8 mouse cellular contexts compared by ENCODE assay signal in genomic region chr8:79562071-79562581, GRCm38 (mm10).
A peak's percentile ranks its signal among the peaks of the same experiment; 100 is the strongest.
DNase-seq lines count a peak whose midpoint lies in the region; ATAC-seq and TF ChIP-seq lines count a peak whose summit lies in the region.

No protein-coding gene starts in this region.

- no peaks in the 10 kb centered on the region for H3K4me1 ChIP-seq in hindbrain, postnatal 0 days (ENCODE audit: insufficient read depth, low read length)
- H3K4me1 ChIP-seq in neural tube, embryonic 13.5 days (replicated peaks) = peaks cover 9% of the 10 kb centered on the region; the same call in 1 of the 2 replicates

- no peaks in the 10 kb centered on the region for H3K27me3 ChIP-seq in hindbrain, postnatal 0 days (ENCODE audit: insufficient read depth, low read length)
- H3K27me3 ChIP-seq in neural tube, embryonic 13.5 days = no peaks in the 10 kb centered on the region

- no peak overlapping the region for H3K4me2 ChIP-seq in hindbrain, postnatal 0 days (ENCODE audit: low read depth, low read length)
- H3K4me2 ChIP-seq in neural tube, embryonic 13.5 days = peak overlapping the region; percentile 18; the same call in 1 of the 2 replicates

- DNase-seq in cerebellum, adult 8-10 months = no peak
- DNase-seq in adipocyte (ENCODE audit: low spot score) = peak; percentile 14
- DNase-seq in gastrocnemius, adult 2 months = peak; percentile 37
- DNase-seq in hindbrain, postnatal 0 days (ENCODE audit: low spot score) = peak; percentile 17
- no peak for DNase-seq in layer of hippocampus, postnatal 10 days (ENCODE audit: low spot score in 2 of 2)

- 0 out of 2 replicates have a peak, but pooled peaks have one; percentile 26 for ATAC-seq in cerebellum, adult (ENCODE audit: insufficient number of reproducible peaks, low FRiP score, low TSS enrichment)
- ATAC-seq in hindbrain, postnatal 0 days = peak; percentile 80
- ATAC-seq in neural tube, embryonic 13.5 days (ENCODE audit: low read depth) = no peak; the same call in 1 of the 2 replicates
- no peak for ATAC-seq in inflammation-experienced regulatory T-cells, adult 6 months

- 59% methylated on average over 11 of the region's 11 CpGs for WGBS in hindbrain, postnatal 0 days
- WGBS in neural tube, embryonic 13.5 days = 60% methylated on average over 11 of the region's 11 CpGs

- peak overlapping the region; percentile 87 for H3K27ac ChIP-seq in gastrocnemius, adult 2 months
- H3K27ac ChIP-seq in hindbrain, postnatal 0 days = no peak overlapping the region
- H3K27ac ChIP-seq in neural tube, embryonic 13.5 days (replicated peaks) = peak overlapping the region; percentile 46

- peak overlapping the region; percentile 57 for H3K4me3 ChIP-seq in gastrocnemius, adult 2 months
- no peak overlapping the region for H3K4me3 ChIP-seq in hindbrain, postnatal 0 days (ENCODE audit: low read length)
- H3K4me3 ChIP-seq in neural tube, embryonic 13.5 days = no peak overlapping the region

- H3K9me3 ChIP-seq in hindbrain, postnatal 0 days (ENCODE audit: low read length) = no peaks in the 10 kb centered on the region
- no peaks in the 10 kb centered on the region for H3K9me3 ChIP-seq in neural tube, embryonic 13.5 days

- no peak overlapping the region for H3K9ac ChIP-seq in hindbrain, postnatal 0 days (replicated peaks; ENCODE audit: low read length)
- no peak overlapping the region for H3K9ac ChIP-seq in neural tube, embryonic 13.5 days

- H3K36me3 ChIP-seq in hindbrain, postnatal 0 days (ENCODE audit: insufficient read depth, low read length) = no peaks in the 10 kb centered on the region
- no peaks in the 10 kb centered on the region for H3K36me3 ChIP-seq in neural tube, embryonic 13.5 days

- TF ChIP-seq CTCF in gastrocnemius, adult 2 months (IDR thresholded peaks at IDR 0.05) = no peak
- no peak for TF ChIP-seq CTCF in hindbrain, postnatal 0 days (IDR thresholded peaks at IDR 0.05; ENCODE audit: low read depth)

- intact Hi-C loops in gastrocnemius, adult 2 months (cut with DNase I) = loop anchor here (5.0 to 10.0 kb wide), 2 partner anchors 227 to 535 kb away; partner anchors contain the start of gene Zfp827

Comparison
In these comparisons a context has a peak if more than half of its experiments do, and no peak if none do; other contexts are left out.
1. ATAC-seq: peak in cerebellum, adult (single experiment) and hindbrain, postnatal 0 days (single experiment); none in neural tube, embryonic 13.5 days (single experiment) and inflammation-experienced regulatory T-cells, adult 6 months (single experiment).
2. DNase-seq: peak in adipocyte (single experiment), gastrocnemius, adult 2 months (single experiment) and hindbrain, postnatal 0 days (single experiment); none in cerebellum, adult 8-10 months (single experiment) and layer of hippocampus, postnatal 10 days (0 of 2).